Mouse (Mus musculus) thymus, postnatal 4 days (tissue): ENCODE data around the gene Cyp2s1.

Experiments
- DNase-seq: peaks from one replicate; pipeline ENCODE4 v3.0.0; 2021

Cyp2s1 gene

DNA sequence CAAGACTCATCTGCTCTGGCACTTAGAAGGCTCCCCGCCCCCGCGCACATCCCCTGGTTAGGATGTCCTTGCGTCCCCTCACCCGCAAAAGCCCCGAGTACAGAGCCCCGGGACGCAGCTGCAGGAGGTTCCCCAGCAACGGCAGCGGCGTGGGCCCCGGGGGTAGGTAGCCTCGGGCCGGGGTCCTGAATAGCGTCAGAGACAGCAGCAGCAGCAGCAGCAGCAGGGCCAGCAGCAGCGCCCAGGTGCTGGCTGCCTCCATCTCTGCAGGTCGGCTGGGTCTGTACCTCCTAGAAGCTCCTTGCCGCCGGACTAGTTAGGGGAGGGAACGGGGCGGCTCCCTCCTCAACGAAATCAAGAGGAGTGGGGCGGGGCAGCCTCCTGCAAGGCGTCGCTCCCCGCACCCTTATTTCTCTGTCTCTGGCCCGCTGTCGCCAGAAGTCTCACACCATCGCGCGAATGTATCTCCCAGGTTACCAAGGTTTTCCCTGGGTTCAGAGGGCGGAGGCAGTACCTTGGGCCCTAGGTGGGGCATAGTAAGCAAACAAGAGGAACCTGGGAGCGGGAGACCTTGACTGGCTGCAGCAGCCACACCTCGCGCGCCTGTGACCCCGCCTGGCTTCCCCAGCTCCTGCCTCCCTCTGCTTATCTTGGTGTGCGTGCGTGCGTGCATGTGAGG is at the start of gene Cyp2s1:
Gene Cyp2s1 (minus strand): TSS at position 673 of the 679 bp plus-strand sequence.
- peak; percentile 71 for DNase-seq

DNA sequence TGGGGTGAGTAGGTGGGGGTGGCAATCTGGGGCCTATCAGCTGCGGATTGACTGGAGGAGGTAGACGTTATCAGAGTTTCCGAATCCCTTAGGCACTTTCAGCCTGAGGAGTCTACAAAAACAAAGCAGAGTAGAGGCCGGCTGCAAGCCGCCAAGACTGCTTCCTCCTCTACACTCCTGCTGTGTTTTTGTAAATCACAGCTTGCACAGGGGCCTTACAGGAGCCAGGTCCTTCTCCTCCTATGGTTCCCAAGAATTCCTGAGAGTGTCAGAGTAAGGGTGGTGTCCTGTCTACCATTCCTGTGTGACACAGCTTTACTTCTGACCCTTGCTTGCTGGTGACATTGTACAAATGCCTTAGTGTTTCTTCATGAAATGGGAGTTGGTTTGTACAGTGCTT is 48.1 kb upstream of the Cyp2s1 start:
- DNase-seq = no peak

DNA sequence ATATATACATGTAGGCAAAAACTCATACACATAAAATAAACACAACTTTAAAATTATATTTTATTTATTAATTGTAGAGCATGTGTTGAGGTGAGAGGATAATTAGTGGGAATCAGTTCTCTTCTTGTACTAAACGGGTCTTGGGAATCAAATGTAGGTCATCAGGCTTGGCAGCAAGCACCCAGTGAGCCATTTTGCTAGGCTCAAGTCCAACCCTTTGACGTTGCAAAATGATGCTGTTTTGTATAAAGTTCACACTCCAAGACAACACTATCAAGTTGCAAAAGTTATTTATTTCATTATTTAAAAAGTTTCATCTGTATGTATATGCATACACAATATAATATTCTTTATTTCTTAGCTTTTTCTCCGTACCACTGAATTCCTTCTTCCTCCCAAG is 47.0 kb upstream of the Cyp2s1 start:
- no peak for DNase-seq

DNA sequence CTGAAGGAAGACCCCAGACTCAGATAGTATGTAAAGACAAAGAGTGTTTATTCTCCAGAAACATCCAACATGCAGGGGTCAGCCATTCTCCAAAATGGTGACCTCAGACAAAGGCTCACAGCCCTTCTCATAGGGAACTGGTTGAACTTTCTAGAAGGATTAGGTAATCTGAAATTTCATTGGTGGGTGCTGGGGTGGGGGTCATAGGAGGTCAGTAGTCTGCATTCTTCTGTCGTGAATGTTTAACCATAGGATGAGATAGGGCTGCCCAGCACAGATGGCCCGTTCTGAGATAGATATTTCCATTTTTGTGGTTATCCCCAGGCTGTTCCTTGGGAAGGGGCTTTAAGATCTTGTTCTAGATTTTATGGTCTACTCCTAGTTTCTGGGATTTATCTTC is 45.7 kb upstream of the Cyp2s1 start:
- DNase-seq = no peak

DNA sequence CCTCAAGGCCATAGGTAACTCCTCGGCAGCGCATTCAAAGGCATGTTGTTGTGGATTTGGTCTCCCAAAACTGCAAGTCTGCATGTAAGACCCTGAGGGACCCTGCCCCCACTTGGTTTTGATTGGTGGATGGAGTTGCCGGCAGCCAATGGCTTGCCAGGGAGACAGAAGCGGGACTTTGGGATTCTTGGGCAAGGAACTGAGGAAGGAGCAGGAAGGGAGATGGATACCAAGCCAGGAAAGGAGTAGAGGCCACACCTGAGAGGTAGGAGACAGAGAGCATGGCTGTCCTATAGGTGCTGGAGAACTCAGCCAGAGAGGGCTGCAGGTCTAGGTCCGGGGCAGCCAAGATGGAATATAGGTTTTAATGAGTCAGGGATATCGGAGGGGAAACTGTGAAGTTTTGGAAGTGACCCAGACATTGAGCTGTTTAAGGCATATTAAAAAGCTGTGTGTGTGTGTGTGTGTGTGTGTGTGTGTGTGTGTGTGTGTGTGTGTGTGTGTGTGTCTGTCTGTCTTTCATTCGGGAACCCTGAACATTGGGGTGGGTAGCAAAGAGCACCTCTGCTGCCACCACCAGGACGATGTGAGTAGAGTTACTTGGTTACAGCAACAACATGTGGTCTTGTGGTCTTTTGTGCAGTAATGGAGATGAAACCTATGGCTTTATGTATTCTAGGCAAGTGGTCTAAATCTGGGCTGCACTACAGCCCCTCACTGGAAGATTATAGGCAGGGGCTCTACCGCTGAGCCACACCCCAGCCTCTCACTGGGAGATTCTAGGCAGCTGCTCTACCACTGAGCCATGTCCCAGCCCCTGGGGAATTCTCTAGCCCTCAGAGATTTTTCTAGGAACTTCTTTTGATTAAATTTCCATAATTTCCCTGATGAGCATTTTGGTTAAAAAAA is 43.5 kb upstream of the Cyp2s1 start:
- DNase-seq = peak; percentile 49

DNA sequence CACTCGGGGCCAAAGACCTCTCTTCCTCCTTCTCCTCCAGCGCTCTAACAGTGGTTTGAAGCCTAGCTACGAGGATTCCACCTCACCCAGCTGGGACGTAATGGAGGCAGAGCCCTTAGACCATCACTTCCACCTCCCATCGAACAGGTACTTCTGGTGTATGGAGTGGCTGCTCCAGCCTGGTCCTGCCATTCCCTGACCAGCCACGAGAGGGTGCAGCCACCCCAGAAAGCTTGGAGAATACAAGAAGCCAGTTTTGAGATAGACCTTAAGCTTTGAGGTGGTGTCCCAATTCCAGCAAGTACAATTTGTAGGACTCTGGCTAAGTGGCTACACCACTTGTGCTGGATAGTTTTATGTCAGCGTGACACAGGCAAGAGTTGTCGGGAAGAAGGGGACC is 38.4 kb upstream of the Cyp2s1 start:
- DNase-seq = peak; percentile 82

DNA sequence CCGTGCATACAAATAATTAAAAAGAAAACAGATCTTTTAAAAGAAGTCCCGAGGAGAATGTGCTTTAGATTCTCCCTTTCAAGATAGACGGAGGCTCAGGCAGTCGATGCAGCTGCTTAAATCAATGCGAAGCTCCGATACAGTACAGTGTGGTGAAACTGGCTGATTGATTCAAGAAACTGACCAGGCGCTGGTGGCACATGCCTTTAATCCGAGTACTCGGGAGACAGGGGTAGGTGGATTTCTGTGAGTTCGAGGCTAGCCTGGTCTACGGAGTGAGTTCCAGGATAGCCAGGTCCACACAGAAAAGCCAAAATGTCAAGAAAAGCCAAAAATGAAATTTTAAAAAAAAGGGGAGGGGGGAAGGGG is 31.7 kb upstream of the Cyp2s1 start:
- peak; percentile 12 for DNase-seq

DNA sequence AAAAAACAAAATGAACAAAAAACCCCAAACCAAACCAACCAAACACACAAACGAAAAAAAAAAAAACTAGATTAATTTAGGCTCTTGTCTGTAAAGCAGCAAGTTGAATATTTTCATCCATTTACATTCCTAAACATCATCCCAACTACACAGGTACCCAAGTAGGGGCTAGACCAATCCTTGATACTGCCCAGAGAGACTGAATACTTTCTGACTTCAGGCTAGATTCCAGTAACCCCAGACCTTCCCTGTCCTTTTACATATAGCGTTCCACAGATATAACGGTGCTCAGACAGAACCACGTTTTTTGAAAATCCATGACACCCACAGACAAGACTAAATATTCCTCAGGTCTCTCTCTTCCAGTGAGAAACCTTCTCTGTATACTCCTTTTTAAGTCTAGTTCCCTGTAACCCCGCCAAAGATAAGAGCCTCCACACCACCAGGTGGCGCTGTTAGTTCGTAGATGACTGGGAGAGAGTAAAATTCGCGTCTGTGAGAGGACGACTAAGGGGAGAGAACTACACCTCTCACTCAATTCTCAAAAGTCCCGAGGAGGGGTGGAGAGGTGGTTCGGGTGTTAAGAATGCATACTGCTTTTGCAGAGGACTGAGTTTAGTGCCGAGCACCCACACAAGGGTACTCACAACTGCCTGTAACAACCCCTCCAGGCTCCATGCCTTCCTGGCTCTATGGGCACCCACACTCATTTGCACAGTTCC is 31.2 kb upstream of the Cyp2s1 start:
- DNase-seq = peak; percentile 96

DNA sequence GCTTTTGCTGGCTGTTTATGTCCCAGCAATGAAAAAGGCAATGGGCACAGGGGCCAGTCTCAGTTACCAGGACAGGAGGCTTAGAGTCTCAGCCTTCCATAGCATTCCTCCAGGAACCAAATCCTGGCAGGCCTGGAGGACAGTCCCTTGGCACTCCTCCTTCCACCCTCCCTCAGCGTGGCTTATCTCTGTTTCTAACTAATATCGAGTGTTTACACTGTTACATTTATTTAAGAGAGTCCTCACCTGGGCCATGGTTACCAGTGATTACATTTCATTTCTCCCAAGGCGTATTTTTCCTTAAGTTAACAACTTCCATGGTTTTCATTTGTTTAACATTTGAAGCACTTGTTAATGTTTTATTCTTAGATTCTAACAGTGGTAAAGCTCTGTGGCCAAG is 28.2 kb upstream of the Cyp2s1 start:
- no peak for DNase-seq

DNA sequence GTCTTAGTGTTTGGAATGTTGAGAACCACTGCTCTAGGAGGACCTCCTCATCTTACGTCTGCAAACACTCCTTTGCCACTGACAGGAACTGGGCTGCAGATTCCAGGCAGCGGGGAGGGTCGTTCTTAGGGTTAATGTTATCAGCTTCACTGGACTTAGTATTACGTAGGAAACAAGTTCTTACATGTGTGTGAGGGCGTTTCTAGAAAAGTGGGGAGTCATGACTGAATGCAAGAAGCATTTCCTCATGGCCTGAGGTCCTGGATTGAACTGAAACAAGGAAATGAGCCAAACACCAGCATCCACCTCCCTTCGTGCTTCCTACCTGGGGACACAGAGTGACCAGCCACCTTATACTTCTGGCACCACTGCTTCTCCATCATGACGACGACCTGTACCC is 27.7 kb upstream of the Cyp2s1 start:
- DNase-seq = no peak

DNA sequence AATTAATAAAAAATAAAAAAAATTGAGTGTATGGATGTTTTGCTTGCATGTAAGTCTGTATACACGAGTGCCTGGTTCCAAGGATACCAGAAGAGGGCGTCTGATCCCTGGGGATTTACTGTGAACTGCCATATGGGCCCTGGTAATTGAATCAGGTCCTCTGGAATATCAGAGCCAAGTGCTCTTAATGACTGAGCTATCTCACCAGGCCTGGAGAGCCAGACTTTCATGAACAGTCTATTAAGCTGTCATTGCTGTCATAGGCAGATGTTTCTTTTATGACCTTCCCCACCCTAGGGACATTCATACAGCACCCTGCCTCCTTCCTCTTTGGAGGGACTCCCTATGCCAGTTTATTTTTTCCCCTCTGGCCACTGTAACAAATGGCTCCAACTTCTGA is 26.8 kb upstream of the Cyp2s1 start:
- no peak for DNase-seq

DNA sequence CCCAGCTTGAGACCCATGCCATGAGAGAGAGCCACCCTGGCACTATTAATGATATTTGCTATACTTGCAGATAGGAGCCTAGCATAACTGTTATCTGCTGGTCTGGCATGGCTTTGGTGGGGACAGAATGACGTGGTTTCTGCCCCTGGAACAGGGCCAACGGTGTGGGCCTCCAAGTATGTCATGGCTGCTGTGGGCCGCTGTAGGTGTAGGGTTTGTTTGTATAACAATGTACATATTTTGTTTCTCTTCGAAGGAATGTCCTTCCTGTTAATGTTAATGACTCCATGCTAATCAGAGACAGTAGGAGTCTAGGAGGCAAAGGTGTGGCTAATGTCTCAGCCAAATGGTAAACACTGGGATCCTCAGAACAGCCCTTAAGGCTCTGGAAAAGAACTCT is 24.2 kb upstream of the Cyp2s1 start:
- DNase-seq = no peak

DNA sequence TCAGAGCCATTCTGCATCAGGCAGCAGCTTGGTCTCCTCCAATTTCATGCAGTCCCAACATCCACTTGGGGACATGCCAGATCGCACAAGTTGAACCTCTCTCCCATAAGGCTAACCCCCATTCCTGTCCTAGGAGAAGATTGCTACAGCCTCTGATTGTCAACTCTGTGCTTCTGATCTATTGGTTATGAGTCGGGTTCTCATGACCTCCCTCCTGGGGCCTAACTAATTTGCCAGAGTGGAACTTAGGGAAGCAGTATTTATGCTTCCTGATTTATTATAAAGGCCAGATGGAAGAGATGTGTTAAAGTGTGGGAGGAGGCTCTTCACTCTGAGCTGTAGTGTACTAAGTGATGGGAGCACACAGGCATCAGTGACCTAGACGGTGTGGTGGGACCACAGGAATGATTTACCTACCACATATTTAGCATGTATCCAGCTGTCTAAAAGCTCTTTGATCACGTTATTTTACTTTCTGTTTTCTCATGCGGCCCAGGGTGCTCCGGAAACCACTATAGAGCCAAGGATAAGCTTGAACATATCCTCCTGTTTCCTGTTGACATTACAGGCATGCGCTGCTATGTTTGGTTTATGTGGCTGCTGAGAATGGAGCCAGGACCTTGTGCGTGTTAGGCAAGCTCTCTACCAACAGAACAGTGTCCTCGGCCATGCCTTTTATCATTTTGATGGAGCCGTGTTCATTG is 18.6 kb upstream of the Cyp2s1 start:
- DNase-seq = peak; percentile 40

DNA sequence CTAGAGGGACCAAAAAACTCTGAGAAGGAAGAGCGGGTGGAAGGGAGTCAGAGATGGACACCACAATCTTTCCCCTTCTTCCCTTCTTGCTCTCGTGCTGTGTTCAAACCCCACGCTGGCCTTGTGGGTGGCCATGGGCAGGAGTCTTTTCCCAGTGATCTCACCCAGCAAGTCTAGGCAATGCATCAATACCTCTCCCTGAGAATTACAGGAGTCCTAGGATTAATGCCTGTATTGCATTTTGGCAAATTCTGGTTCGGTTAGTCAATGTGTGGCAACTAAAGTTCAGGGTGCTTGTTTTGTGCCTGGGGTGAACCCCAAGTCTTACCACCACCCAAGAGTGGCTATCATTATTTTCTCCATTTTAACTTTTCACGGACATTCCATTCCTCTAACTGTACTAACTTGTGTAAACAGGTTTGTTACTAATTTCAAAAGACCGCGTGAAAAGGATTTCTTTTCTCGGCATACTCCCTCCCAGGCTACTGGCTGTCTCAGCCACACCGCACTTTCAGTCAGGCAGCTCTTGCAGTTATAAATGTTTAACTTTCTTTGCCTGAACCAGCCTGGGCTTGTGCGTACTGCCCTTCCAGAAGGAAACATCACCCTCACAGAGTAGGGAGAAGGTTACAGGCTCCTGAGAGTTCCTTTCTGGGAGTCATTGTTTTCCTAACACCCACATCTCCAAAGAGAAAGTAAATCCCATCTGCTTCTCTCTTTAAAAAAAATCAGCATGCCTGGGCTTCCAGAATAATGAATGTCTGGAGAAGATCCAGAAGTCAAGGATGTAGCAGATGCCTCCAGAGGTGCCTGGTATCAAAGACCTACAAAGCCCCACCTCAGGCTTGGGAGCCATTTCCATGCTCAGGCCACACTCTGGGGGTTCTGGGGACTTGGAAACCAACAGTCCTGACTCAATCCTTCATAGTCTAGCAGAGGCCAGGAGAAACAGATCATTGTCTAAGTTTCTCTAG is 15.1 kb upstream of the Cyp2s1 start:
- DNase-seq = no peak

DNA sequence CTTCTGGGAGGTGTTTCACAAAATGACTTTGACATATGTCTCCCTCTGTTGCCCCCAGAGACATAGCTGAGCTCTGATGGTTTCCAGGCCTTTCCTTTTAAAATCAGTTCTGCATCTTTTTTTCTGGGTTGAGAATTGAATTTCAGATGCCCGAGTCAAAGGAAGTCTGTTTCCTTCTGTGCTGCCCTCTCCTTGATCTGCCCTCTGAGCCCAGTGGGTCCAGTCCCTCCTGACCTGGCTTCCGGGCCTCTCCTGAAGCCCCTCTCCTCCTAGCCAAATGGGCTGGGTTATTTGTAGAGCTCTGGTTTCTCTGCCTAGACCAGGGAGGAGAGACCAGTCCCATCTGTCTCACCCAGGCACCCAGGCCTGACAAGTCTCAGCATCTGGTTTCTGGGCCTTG is 13.5 kb upstream of the Cyp2s1 start:
- DNase-seq = no peak

DNA sequence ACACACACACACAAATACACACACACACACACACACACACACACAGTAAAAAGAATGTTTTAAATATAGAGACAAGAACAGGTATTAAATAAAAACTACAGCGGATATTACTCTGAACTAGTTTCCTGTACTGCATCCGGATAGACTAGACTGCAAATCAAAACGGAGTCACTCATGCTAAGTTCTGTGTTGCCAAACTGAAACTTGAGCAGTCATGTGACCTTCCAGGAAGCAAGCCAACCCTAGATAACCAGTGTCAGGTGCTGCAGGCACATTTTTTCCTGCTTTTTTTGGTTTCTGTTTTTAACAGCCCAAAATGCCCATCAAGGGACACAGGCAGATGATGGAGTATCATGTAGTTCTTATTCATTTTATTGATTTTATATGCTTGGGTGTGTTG is 10.5 kb upstream of the Cyp2s1 start:
- DNase-seq = peak; percentile 21

DNA sequence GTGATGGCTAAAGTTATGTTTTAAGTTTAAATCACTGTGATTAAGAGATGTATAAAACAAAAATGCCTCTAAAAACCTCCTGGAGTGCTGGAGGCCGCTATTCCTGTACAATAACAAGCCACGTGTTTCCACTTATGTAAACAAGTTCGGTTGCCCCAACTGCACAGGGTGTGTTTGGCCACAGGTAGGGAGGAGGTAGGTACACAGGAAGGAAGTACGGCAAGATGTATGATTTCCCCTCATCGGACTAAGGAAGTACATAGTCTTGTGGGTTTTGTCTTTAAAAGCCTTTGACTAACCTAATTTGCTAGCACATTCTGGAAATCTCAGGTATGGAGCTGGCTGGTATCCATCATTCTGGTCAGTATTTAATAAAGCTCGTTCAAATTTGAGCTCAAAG is 9.3 kb upstream of the Cyp2s1 start:
- no peak for DNase-seq

DNA sequence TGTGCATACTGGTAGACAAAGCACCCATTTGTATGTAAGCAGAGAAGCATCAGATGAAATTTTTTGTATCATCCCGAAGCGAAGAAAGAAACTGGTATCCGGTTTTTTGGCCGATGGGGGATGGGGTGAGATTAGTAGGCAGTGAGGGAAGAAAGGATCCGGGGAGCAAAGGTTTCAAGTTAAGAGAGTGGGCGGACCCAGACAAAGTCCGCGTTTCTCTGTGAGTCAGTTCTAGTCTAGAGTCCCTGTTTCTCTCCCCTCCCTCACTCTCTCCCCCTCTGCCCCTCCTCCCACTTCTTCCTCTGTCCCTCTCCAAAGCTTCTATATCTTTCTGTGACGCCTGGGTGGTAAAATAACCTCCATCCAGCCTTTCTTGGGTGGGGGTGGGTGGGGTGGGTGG is 8.3 kb upstream of the Cyp2s1 start:
- no peak for DNase-seq

DNA sequence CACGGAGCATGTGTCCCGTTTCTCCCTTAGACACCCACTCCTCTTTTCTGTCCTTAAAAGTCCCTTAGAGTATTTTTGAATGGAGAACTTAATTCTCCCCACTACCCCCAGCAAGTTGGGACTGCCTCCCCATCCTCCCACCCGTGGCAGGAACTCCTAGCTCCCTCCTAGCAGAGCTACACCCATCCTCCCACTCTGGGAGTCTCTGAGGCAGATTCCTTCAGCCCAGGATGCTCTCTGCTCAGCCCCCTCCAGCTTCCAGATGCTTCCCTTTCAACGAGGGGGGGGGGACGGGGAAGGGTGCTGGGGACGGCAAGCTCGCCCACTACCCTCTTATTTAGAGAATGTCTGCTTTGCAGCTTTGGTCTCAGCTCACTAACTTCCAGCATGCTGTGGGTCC is 1.1 kb downstream of the Cyp2s1 start:
- DNase-seq = no peak

DNA sequence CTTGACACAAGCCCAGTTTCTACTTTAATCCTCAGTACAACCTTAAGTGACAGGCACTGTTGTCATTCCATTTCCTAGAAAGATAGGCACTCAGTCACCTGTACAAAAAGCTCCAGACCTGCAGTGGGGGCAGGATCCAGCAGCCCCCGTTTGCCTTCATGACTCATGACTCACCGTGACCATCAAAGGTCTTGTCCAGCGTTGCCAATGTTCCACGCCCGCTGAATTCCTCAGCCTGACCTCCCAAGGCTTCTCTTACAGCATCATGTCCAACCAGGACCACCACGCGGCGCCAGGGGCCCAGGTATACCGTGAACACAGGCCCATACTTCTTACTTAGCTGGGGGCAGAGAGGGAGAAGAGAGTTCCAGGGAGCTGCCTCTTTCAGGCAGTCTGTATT is 2.0 kb downstream of the Cyp2s1 start:
- DNase-seq = no peak

DNA sequence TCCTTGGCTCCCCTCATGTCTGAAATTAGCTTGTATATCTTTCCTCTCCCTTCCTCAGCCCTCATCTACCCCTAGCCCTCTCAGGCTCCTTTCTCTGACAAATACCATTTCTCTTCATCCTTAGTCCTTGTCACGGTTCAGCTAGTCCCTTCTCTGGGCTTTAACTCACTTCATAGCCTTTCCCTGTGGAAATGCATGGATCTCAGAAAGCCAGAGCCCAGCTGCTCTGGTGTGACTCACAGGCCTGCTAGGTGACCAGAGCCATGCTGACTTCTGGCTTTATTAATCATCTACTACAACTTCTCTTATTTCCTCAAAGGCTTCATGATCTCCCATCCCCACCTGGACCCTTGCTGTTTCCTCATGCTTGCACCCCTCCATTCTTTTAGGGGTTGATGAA is 4.5 kb downstream of the Cyp2s1 start:
- DNase-seq = no peak

DNA sequence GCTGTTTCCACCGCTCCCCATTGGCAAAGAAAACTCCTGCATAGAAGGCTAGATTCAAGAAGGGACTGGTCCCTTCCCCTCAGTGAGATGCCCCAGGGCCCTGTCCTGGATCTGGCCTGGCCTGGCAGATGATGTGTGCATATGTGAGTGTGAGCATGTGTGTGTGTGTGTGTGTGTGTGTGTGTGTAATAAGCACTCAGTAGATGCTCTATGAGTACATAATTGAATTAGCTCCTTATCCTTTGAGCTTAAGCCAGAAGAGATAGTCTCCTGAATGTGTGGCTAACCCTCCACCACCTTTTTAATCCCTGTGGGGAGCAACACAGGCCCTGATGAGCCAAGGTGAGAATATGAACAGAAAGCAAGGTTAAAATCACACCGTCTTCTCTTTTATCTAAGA is 5.0 kb downstream of the Cyp2s1 start:
- no peak for DNase-seq
